Mouse (Mus musculus) lung, embryonic 16.5 days (tissue): Measurements from ENCODE around the gene Rcan3. TPM values are rescaled to one million over a fixed set of nuclear protein-coding genes. Genes with fewer than 3 reads are reported as not detected.

Source experiments
- ATAC-seq: fragments of 200-750 bp; cut with Nextera tagmentation; 2 replicates; pipeline ENCODE4 v1.8.0; 2017; ENCODE audit warnings: low read depth, mild to moderate bottlenecking, moderate library complexity
- H3K27ac ChIP-seq: fragments of 300-500 bp; sonication (generic); 2 replicates; pipeline ENCODE4 v1.5.1; 2014; ENCODE audit warnings: mild to moderate bottlenecking, control low read depth, low read length
- H3K27me3 ChIP-seq: fragments of 300-500 bp; sonication (generic); 2 replicates; pipeline ENCODE4 v1.6.1; 2014; ENCODE audit warnings: low read depth, low read length, mixed read lengths; ENCODE audit not compliant: control insufficient read depth, insufficient read depth
- H3K36me3 ChIP-seq: fragments of 300-500 bp; sonication (generic); 2 replicates; pipeline ENCODE4 v1.6.1; 2014; ENCODE audit warnings: low read length; ENCODE audit not compliant: control insufficient read depth, insufficient read depth
- H3K4me1 ChIP-seq: fragments of 300-500 bp; sonication (generic); replicated peaks from 2 replicates; pipeline ENCODE4 v1.6.1; 2014; ENCODE audit warnings: low read length, mixed read lengths; ENCODE audit not compliant: control insufficient read depth, insufficient read depth
- H3K4me2 ChIP-seq: fragments of 300-500 bp; sonication (generic); 2 replicates; pipeline ENCODE4 v1.6.1; 2014; ENCODE audit warnings: low read depth, low read length, control low read depth
- H3K4me3 ChIP-seq: fragments of 300-500 bp; sonication (generic); 2 replicates; pipeline ENCODE4 v1.5.1; 2014; ENCODE audit warnings: mild to moderate bottlenecking, low read length, control low read depth
- H3K9ac ChIP-seq: fragments of 300-500 bp; sonication (generic); 2 replicates; pipeline ENCODE4 v1.6.1; 2014; ENCODE audit warnings: low read length, control low read depth
- H3K9me3 ChIP-seq: fragments of 300-500 bp; sonication (generic); 2 replicates; pipeline ENCODE4 v1.6.1; 2016; ENCODE audit warnings: low read length; ENCODE audit not compliant: control insufficient read depth
- WGBS: fragments of 180-500 bp; shearing (Covaris S2); extraction: QIAGEN DNeasy Blood & Tissue Kit; methylation state at CpG from one replicate; pipeline ENCODE4 v1.1.7; 2014; 5-methylcytosine and 5-hydroxymethylcytosine counted together
- polyA plus RNA-seq: library from polyadenylated mRNA; unstranded; fragments of >200 nt; fragmentation: Nextera tagmentation; extraction: Ambion mirVana; gene quantifications from 2 replicates; pipeline ENCODE4 v1.2.1, GENCODE M21; 2015

Rcan3 gene
- polyA plus RNA-seq, 1 experiment from 2014 or later = 11.8 TPM

DNA sequence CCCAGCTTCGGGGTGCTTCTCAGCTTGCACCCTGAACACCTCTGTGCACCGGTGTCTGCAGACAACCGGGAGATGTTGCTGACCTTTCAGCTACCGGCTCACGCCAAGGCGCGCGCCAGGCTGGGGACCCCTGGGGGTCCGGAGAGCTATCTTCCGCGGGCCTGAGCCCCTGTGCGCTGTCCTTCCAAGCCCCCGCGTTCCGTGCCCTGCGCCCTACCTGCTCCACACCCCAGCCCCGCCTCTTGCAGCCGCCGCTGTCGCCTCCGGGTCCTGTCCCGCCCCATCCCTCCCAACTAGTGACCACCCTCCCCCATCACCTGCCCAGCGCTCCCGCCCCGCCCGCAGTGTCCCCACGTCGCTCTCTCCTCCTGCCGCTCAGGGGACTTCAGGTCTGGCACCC, 35.7 kb downstream of the Rcan3 start, which contains the start of gene Ncmap:
TSS of gene Ncmap (minus strand) at position 237 of the 400 bp plus-strand sequence.
- ATAC-seq = peak; percentile 43; the same call in 1 of the 2 replicates
- Histone ChIP-seq H3K36me3 (no peaks in the 10 kb centered on the region), H3K9me3 (no peaks in the 10 kb centered on the region), H3K4me2 (peak within 1 kb of the TSS; percentile 78), H3K27me3 (peaks cover 15% of the 10 kb centered on the region), H3K27ac (no peak within 1 kb of the TSS), H3K4me3 (peak within 1 kb of the TSS; percentile 53), H3K9ac (peak within 1 kb of the TSS; percentile 62), H3K4me1 (peaks cover 6% of the 10 kb centered on the region; the same call in 1 of the 2 replicates)
- WGBS = under 1% methylated on average over 26 of the region's 29 CpGs

DNA sequence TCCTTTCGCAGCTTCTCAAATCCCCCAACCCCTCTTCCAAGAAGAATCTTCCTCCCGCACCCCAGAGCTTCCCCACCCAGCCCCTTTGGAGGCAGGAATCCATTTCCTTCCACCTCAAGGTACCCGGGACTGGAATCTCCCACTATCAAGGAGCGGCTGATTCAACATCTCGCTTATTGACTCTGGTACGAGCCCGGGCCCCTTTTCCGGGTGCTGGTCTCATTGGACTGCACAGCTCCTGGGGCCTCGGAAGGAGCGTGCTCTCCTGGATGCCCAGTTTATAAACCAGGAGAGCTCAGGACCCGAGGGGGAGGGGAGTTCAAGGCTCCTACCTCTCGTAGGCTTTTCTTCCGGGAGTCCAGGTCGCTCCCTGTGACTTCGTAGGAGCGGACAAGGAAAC, 36.1 kb downstream of the Rcan3 start:
- Histone ChIP-seq H3K27ac (no peak overlapping the region), H3K4me3 (peak overlapping the region; percentile 53), H3K9ac (peak overlapping the region; percentile 62), H3K4me1 (peaks cover 6% of the 10 kb centered on the region; the same call in 1 of the 2 replicates), H3K9me3 (peaks cover 3% of the 10 kb centered on the region; the same call in 1 of the 2 replicates), H3K27me3 (peaks cover 15% of the 10 kb centered on the region), H3K36me3 (no peaks in the 10 kb centered on the region), H3K4me2 (peak overlapping the region; percentile 78)
- WGBS = under 1% methylated on average over 16 of the region's 16 CpGs
- peak; percentile 50; the same call in 1 of the 2 replicates for ATAC-seq

DNA sequence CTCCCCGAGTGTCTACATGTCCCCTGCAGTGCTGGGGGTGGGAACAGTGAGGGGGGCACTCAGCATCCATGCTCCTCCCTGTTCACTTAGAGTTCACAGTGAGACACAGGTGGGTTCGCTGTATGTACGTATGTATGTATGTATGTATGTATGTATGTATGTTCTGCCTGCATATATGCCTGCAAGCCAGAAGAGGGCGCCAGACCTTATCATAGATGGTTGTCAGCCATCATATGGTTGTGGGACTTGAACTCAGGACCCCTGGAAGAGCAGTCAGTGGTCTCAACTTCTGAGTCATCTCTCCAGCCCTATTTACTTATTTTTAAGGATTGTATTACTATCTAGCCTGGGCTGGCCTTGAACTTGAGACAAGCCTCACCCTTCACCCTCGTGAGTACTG, 37.4 kb downstream of the Rcan3 start:
- Histone ChIP-seq H3K9ac (no peak overlapping the region), H3K9me3 (peaks cover 3% of the 10 kb centered on the region; the same call in 1 of the 2 replicates), H3K27me3 (peaks cover 15% of the 10 kb centered on the region), H3K36me3 (no peaks in the 10 kb centered on the region), H3K4me1 (peaks cover 6% of the 10 kb centered on the region; the same call in 1 of the 2 replicates), H3K27ac (no peak overlapping the region), H3K4me3 (no peak overlapping the region), H3K4me2 (no peak overlapping the region)
- WGBS = 82% methylated on average over 5 of the region's 5 CpGs
- ATAC-seq = no peak

DNA sequence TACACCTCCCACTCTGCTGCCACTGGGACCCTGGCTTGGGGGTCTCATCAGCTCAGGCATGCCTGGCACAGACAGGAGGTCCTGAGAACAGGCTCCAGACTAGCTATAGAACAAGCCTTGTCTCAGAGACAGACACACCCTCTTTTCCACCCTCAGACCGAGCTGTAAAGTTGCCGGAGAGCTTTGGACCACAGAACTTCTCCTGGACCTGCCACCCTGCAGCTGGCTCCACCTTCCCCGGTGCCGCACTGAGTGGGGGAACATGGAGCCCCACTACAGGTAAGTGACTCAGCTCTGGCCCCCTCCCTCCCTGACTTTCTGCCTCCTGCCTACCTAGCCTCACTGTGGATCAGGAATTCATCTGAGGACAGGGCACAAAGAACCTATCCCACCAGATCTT, 38.3 kb downstream of the Rcan3 start:
- Histone ChIP-seq H3K27ac (no peak overlapping the region), H3K4me2 (no peak overlapping the region), H3K4me1 (peaks cover 6% of the 10 kb centered on the region; the same call in 1 of the 2 replicates), H3K4me3 (no peak overlapping the region), H3K36me3 (no peaks in the 10 kb centered on the region), H3K9ac (no peak overlapping the region), H3K27me3 (peaks cover 15% of the 10 kb centered on the region), H3K9me3 (peaks cover 3% of the 10 kb centered on the region; the same call in 1 of the 2 replicates)
- ATAC-seq = no peak
- 78% methylated on average over 4 of the region's 4 CpGs for WGBS

DNA sequence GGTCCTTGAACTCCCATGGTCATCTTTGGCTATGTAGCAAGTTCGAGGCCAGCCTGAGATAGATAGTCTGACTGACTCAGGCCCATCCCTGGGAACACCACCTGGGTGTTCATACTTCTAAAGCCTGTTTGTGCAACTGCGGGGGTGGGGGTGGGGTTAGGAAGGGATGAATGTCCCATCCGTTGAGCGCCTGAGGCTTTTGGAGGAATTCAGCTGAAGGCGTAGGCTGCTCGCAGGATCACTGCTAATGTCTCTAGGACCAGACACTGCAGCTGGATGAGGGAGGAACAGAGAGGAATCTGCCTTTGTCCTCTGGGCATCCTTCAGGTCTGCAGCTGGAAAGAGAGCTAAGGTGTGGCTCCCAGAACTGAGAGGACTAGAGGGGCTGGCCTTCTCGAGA, 39.0 kb downstream of the Rcan3 start:
- WGBS = 78% methylated on average over 7 of the region's 7 CpGs

DNA sequence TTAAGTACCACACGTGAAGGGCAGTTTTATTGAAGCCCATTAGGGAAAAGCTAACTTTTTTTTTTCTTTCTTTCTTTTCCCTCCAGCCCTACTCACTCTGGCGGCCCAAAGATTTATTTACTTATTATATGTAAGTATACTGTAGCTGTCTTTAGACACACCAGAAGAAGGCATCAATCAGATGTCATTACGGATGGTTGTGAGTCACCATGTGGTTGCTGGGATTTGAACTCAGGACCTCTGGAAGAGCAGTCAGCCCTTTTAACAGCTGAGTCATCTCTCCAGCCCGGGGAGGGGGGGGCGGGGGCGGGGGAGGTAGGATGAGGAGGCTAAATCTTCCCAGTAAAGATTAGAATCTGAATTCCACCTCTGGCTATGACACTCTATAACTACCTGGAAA, 40.3 kb downstream of the Rcan3 start:
- WGBS = 62% methylated on average over 6 of the region's 6 CpGs
- no peak for ATAC-seq
- no peak overlapping the region for H3K9ac ChIP-seq

More for the DNA sequence above, 39.0 kb downstream of the Rcan3 start:
- peaks cover 3% of the 10 kb centered on the region; the same call in 1 of the 2 replicates for H3K9me3 ChIP-seq
- H3K9ac ChIP-seq = no peak overlapping the region
- no peaks in the 10 kb centered on the region for H3K36me3 ChIP-seq
- H3K27ac ChIP-seq = no peak overlapping the region
- no peak overlapping the region for H3K4me2 ChIP-seq
- no peak overlapping the region for H3K4me3 ChIP-seq
- H3K4me1 ChIP-seq = peaks cover 6% of the 10 kb centered on the region; the same call in 1 of the 2 replicates
- H3K27me3 ChIP-seq = peaks cover 15% of the 10 kb centered on the region
- ATAC-seq = no peak

DNA sequence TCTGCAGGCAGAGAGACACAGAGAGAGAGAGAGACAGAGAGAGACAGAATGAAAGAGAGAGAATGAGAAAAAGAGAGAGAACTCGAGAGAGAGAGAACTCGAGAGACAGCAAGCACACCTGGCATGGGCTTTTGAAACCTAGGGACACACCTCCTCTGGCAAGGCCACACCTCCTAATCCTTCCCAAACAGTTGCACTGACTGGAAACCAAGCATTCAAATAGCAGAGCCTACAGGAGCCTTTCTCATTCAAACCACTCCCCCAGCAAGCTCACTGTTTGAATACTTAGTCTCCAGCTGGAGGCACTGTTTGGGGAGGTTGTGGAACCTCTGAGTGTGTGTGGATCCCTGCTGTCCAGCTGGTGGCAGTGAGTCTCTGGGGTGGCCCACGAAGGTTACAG, 40.9 kb downstream of the Rcan3 start:
- peaks cover 7% of the 10 kb centered on the region for H3K27me3 ChIP-seq
- WGBS = 74% methylated on average over 3 of the region's 3 CpGs
- H3K4me1 ChIP-seq = no peaks in the 10 kb centered on the region; the same call in 1 of the 2 replicates
- H3K27ac ChIP-seq = no peak overlapping the region
- no peaks in the 10 kb centered on the region for H3K36me3 ChIP-seq
- ATAC-seq = no peak
- H3K9me3 ChIP-seq = peaks cover 3% of the 10 kb centered on the region; the same call in 1 of the 2 replicates
- no peak overlapping the region for H3K4me2 ChIP-seq
- H3K9ac ChIP-seq = no peak overlapping the region
- no peak overlapping the region for H3K4me3 ChIP-seq

More for the DNA sequence above, 40.3 kb downstream of the Rcan3 start:
- Histone ChIP-seq H3K27me3 (peaks cover 12% of the 10 kb centered on the region), H3K4me3 (no peak overlapping the region), H3K4me2 (no peak overlapping the region), H3K9me3 (peaks cover 3% of the 10 kb centered on the region; the same call in 1 of the 2 replicates), H3K36me3 (no peaks in the 10 kb centered on the region), H3K27ac (no peak overlapping the region), H3K4me1 (peaks cover 1% of the 10 kb centered on the region; the same call in 1 of the 2 replicates)

DNA sequence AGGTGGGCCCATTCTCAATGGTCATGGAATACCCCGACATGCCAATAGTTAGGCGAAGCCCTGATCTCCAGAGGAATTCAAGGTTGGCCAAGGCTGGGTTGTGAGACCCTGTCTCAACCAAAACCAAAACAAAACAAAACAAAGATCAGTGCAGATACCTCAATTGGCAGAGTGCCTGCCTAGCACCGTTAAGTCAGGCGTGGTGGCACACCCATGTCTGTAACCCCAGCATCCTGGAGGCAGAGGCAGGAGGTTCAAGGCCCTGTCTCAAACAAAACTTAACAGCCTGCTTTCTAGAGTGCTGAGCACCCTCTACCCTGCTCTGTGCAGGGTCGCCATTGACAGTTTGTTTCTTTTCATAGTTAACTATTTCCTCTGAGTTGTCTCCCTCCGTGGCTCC, 42.6 kb downstream of the Rcan3 start:
- Histone ChIP-seq H3K27ac (no peak overlapping the region), H3K36me3 (no peaks in the 10 kb centered on the region), H3K9me3 (peaks cover 3% of the 10 kb centered on the region; the same call in 1 of the 2 replicates), H3K27me3 (no peaks in the 10 kb centered on the region), H3K4me2 (no peak overlapping the region), H3K4me3 (no peak overlapping the region), H3K9ac (no peak overlapping the region), H3K4me1 (peaks cover 1% of the 10 kb centered on the region)
- ATAC-seq = no peak
- WGBS = 49% methylated on average over 6 of the region's 6 CpGs

DNA sequence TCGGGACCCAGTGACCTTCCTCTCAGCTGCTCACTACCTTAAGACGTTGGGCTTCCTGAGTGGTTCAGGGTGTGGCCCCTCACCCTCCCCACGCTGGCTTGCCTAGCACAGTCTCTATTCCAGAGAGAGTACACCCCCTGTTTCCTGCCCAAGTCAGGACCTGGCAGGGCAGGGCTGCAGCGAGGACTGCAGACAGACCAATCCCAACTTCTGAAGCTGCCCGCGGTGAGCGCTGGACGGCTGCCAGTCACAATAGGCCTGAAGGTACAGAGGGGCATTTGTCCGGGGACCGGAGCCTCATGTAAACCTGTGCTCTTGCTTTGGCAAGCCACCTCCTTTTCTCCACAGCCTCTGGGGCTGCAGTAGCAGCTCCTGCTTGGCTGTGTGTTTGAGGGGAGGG, 48.0 kb downstream of the Rcan3 start:
- 0 out of 2 replicates have a peak overlapping the region, but pooled peaks have one; percentile 4 for H3K9ac ChIP-seq
- H3K4me3 ChIP-seq = peak overlapping the region; percentile 1; the same call in 1 of the 2 replicates
- WGBS = 22% methylated on average over 10 of the region's 10 CpGs
- H3K9me3 ChIP-seq = no peaks in the 10 kb centered on the region
- ATAC-seq = peak; percentile 82
- peak overlapping the region; percentile 34 for H3K4me2 ChIP-seq
- H3K27me3 ChIP-seq = no peaks in the 10 kb centered on the region
- H3K36me3 ChIP-seq = no peaks in the 10 kb centered on the region
- peak overlapping the region; percentile 37; the same call in 1 of the 2 replicates for H3K27ac ChIP-seq
- H3K4me1 ChIP-seq = peaks cover 12% of the 10 kb centered on the region
